Mouse (Mus musculus) CH12.LX (cell line): ENCODE results near the gene Thbs1. TPM values are rescaled to one million over a fixed set of nuclear protein-coding genes. Genes with fewer than 3 reads are reported as not detected.

Experiments used
- DNase-seq: peaks from one replicate; pipeline ENCODE4 v3.0.0-alpha.2; 2013; ENCODE audit errors: extremely low read depth
- H3K27ac ChIP-seq: 2 replicates; pipeline ENCODE4 v1.5.1; 2012; ENCODE audit warnings: low read depth, mild to moderate bottlenecking, control low read depth, moderate library complexity; ENCODE audit not compliant: insufficient read depth
- H3K27me3 ChIP-seq: replicated peaks from 2 replicates; pipeline ENCODE3; 2012; ENCODE audit warnings: inconsistent platforms
- H3K36me3 ChIP-seq, 2 experiments: replicated peaks in 1 of 2; 2 replicates each; pipeline versions ENCODE3 to v1.6.1; 2012; ENCODE audit warnings: inconsistent platforms in 1 of 2, low read length in 1 of 2, mild to moderate bottlenecking in 1 of 2, mixed read lengths in 1 of 2, moderate library complexity in 1 of 2; ENCODE audit not compliant: control insufficient read depth in 1 of 2, insufficient read depth in 1 of 2
- H3K4me1 ChIP-seq, 2 experiments: 2 replicates each; pipeline ENCODE4 v1.6.1; 2012; ENCODE audit warnings: inconsistent platforms in 1 of 2, moderate library complexity in 1 of 2; ENCODE audit not compliant: insufficient read depth in 2 of 2, control insufficient read depth in 1 of 2
- H3K4me2 ChIP-seq: 2 replicates; pipeline ENCODE4 v1.6.1; 2012; ENCODE audit warnings: low read depth, mild to moderate bottlenecking, control low read depth; ENCODE audit not compliant: poor library complexity, insufficient read depth, severe bottlenecking
- H3K4me3 ChIP-seq, 3 experiments: fragments of 150-350 bp in 1 of 3; sonication (generic) in 1 of 3; replicated peaks in 1 of 3; 2 replicates each; pipeline versions ENCODE3 to v1.5.1; 2011 to 2012; ENCODE audit warnings: low read depth in 2 of 3, low read length in 2 of 3, mild to moderate bottlenecking in 2 of 3, moderate library complexity in 2 of 3, control low read depth in 1 of 3, improper control_type of control experiment in 1 of 3, inconsistent platforms in 1 of 3, mixed read lengths in 1 of 3; ENCODE audit not compliant: poor library complexity in 1 of 3
- H3K79me2 ChIP-seq: replicated peaks from 2 replicates; pipeline ENCODE4 v1.6.1; 2012; ENCODE audit warnings: mild to moderate bottlenecking, moderate library complexity; ENCODE audit not compliant: control insufficient read depth, poor library complexity, insufficient read depth, severe bottlenecking; ENCODE audit errors: extremely low read depth
- H3K9ac ChIP-seq: 2 replicates; pipeline ENCODE4 v1.6.1; 2012; ENCODE audit warnings: low read depth, mild to moderate bottlenecking, control low read depth, moderate library complexity; ENCODE audit not compliant: insufficient read depth
- H3K9me3 ChIP-seq: replicated peaks from 2 replicates; pipeline ENCODE3; 2012; ENCODE audit warnings: low read length, inconsistent platforms, mixed read lengths
- BHLHE40 ChIP-seq: IDR thresholded peaks from 2 replicates; pipeline ENCODE4 v1.6.1; 2011; ENCODE audit warnings: mild to moderate bottlenecking, low read depth, low read length, improper control_type of control experiment
- CHD1 ChIP-seq: IDR thresholded peaks from 2 replicates; pipeline ENCODE4 v1.6.1; 2012; ENCODE audit warnings: low read depth, low read length, improper control_type of control experiment, inconsistent platforms
- CHD2 ChIP-seq: IDR thresholded peaks from 2 replicates; pipeline ENCODE4 v1.6.1; 2011; ENCODE audit warnings: low read length, improper control_type of control experiment
- CTCF ChIP-seq, 2 experiments: IDR thresholded peaks in 1 of 2; conservative IDR thresholded peaks in 1 of 2; 2 replicates each; pipeline ENCODE4 v1.5.1; 2011 to 2012; ENCODE audit warnings: low read depth in 2 of 2, low read length in 2 of 2, improper control_type of control experiment in 1 of 2, inconsistent platforms in 1 of 2, mild to moderate bottlenecking in 1 of 2, moderate library complexity in 1 of 2
- EP300 ChIP-seq: IDR thresholded peaks from 2 replicates; pipeline ENCODE4 v1.6.1; 2011; ENCODE audit warnings: low read length, improper control_type of control experiment
- ETS1 ChIP-seq: conservative IDR thresholded peaks from 2 replicates; pipeline ENCODE4 v1.6.1; 2012; ENCODE audit warnings: low read depth, mild to moderate bottlenecking, inconsistent platforms, low read length, improper control_type of control experiment, moderate library complexity
- GABPA ChIP-seq: IDR thresholded peaks from 2 replicates; pipeline ENCODE4 v1.6.1; 2012; ENCODE audit warnings: low read depth, low read length, improper control_type of control experiment, inconsistent platforms; ENCODE audit not compliant: insufficient replicate concordance
- KAT2A ChIP-seq: IDR thresholded peaks from 2 replicates; pipeline ENCODE4 v1.6.1; 2012; ENCODE audit warnings: low read length, improper control_type of control experiment, inconsistent platforms; ENCODE audit not compliant: insufficient replicate concordance
- MAFK ChIP-seq: IDR thresholded peaks from 2 replicates; pipeline ENCODE4 v1.6.1; 2011; ENCODE audit warnings: low read length, improper control_type of control experiment; ENCODE audit not compliant: insufficient replicate concordance
- MAZ ChIP-seq: IDR thresholded peaks from 2 replicates; pipeline ENCODE4 v1.6.1; 2012; ENCODE audit warnings: low read depth, mild to moderate bottlenecking, inconsistent platforms, low read length, improper control_type of control experiment, moderate library complexity
- MEF2A ChIP-seq: IDR thresholded peaks from 2 replicates; pipeline ENCODE4 v1.6.1; 2014; ENCODE audit warnings: low read depth, mild to moderate bottlenecking, inconsistent platforms, low read length, improper control_type of control experiment, borderline replicate concordance
- MYC ChIP-seq: IDR thresholded peaks from 2 replicates; pipeline ENCODE4 v1.6.1; 2011; ENCODE audit warnings: low read depth, mild to moderate bottlenecking, improper control_type of control experiment, low read length
- NELFE ChIP-seq: IDR thresholded peaks from 2 replicates; pipeline ENCODE4 v1.6.1; 2011; ENCODE audit warnings: low read depth, low read length, improper control_type of control experiment
- NRF1 ChIP-seq: IDR thresholded peaks from 2 replicates; pipeline ENCODE4 v1.6.1; 2014; ENCODE audit warnings: low read depth, mild to moderate bottlenecking, inconsistent platforms, low read length, improper control_type of control experiment, moderate library complexity
- PAX5 ChIP-seq: IDR thresholded peaks from 2 replicates; pipeline ENCODE4 v1.6.1; 2012; ENCODE audit warnings: low read length, inconsistent platforms, mixed read lengths
- POLR2A ChIP-seq: IDR thresholded peaks from 2 replicates; pipeline ENCODE4 v1.6.1; 2011; ENCODE audit warnings: low read depth, mild to moderate bottlenecking, improper control_type of control experiment, low read length
- RAD21 ChIP-seq: IDR thresholded peaks from 2 replicates; pipeline ENCODE4 v1.6.1; 2011; ENCODE audit warnings: low read depth, mild to moderate bottlenecking, low read length, improper control_type of control experiment, moderate library complexity
- RCOR1 ChIP-seq: conservative IDR thresholded peaks from 2 replicates; pipeline ENCODE4 v1.6.1; 2012; ENCODE audit warnings: low read depth, mild to moderate bottlenecking, inconsistent platforms, low read length, improper control_type of control experiment
- SIN3A ChIP-seq: IDR thresholded peaks from 2 replicates; pipeline ENCODE4 v1.6.1; 2012; ENCODE audit warnings: low read length, improper control_type of control experiment, inconsistent platforms
- SMC3 ChIP-seq: IDR thresholded peaks from 2 replicates; pipeline ENCODE4 v1.6.1; 2011; ENCODE audit warnings: low read depth, low read length, improper control_type of control experiment
- TBP ChIP-seq: conservative IDR thresholded peaks from 2 replicates; pipeline ENCODE4 v1.6.1; 2011; ENCODE audit warnings: low read depth, low read length, improper control_type of control experiment
- TCF12 ChIP-seq: IDR thresholded peaks from 2 replicates; pipeline ENCODE4 v1.6.1; 2014; ENCODE audit warnings: low read depth, mild to moderate bottlenecking, inconsistent platforms, low read length, improper control_type of control experiment
- USF1 ChIP-seq: IDR thresholded peaks from 2 replicates; pipeline ENCODE4 v1.6.1; 2014; ENCODE audit warnings: low read depth, mild to moderate bottlenecking, inconsistent platforms, low read length, improper control_type of control experiment
- USF2 ChIP-seq: conservative IDR thresholded peaks from 2 replicates; pipeline ENCODE4 v1.6.1; 2011; ENCODE audit warnings: low read depth, low read length, improper control_type of control experiment
- ZKSCAN1 ChIP-seq: IDR thresholded peaks from 2 replicates; pipeline ENCODE4 v1.6.1; 2012; ENCODE audit warnings: low read depth, inconsistent platforms, low read length, improper control_type of control experiment, borderline replicate concordance
- ZMIZ1 ChIP-seq: IDR thresholded peaks from 2 replicates; pipeline ENCODE4 v1.6.1; 2012; ENCODE audit warnings: low read depth, mild to moderate bottlenecking, inconsistent platforms, low read length, improper control_type of control experiment
- ZNF384 ChIP-seq: IDR thresholded peaks from 2 replicates; pipeline ENCODE4 v1.6.1; 2012; ENCODE audit warnings: low read depth, low read length, improper control_type of control experiment, inconsistent platforms
- dilution Hi-C: fragments of 300-500 bp; cut with MboI; formaldehyde crosslinking; loops from 2 replicates; pipeline ENCODE4 v1.14.3; 2020; ENCODE audit warnings: low sequenced_read_pairs; ENCODE audit not compliant: extremely low pct_unique_long_range_greater_than_20kb, extremely low pct_ligation_motif_present
- in situ Hi-C: fragments of 300-500 bp; cut with MboI; formaldehyde crosslinking; loops from 3 replicates; pipeline ENCODE4 v1.14.3; 2019; ENCODE audit warnings: low sequenced_read_pairs, low pct_ligation_motif_present, low pct_unique_long_range_greater_than_20kb, mixed read lengths
- polyA plus RNA-seq: library from polyadenylated mRNA; unstranded; fragments of >175 nt; gene quantifications from 2 replicates; pipeline ENCODE4 v1.2.1, GENCODE M21; 2012; ENCODE audit warnings: low read depth; ENCODE audit not compliant: insufficient read length
- total RNA-seq, 2 experiments: library from RNA; depleted of rRNA; stranded (reverse); fragments of 300-350 nt in 1 of 2; fragments of >200 nt in 1 of 2; gene quantifications; 2 replicates each; pipeline ENCODE4 v1.2.3; 2012 to 2014

Gene Thbs1
- total and polyA plus RNA-seq, 3 experiments: 0.03 TPM; not detected in 2

DNA sequence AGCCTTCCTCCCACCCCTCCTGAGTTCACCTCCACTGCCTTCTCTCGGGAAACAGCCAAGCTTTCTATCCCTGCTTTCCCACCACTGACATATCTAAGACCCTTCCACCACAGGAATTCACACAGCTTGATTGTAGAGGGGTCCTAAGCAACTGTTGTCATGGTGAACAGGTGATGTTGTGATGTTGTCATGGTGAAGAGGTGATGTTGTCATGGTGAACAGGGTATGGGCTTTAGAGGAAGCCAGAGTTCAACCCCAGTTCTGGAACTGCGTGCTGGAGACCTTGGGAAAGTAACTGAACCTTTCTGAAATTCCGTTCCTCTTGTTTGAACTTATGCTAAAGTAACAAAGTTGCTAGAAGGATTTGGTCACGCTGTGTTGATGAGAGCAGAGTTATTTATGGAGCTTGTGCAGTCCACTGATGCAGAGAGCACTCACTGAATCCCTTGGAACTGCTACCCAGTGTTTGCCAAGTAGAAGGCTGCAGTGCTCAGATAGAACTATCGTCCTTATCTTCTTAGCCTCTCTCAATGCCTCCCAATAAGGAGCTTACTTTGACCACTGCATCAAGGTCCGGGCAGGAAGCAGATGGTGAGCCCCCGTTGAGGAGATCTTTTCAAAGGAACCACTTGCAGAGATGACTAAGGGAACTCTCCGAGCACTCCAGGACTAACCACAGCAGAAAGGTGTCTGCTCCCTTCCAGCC is 45.5 kb upstream of the Thbs1 start:
- H3K79me2 ChIP-seq: no peaks in the 10 kb centered on the region
- H3K4me1 ChIP-seq: no peaks in the 10 kb centered on the region
- no peak overlapping the region for H3K27ac ChIP-seq
- dilution Hi-C loops: no loop called here
- H3K27me3 ChIP-seq: no peaks in the 10 kb centered on the region
- no peak overlapping the region for H3K4me3 ChIP-seq
- DNase-seq: no peak
- H3K9ac ChIP-seq: no peak overlapping the region
- TF ChIP-seq MAFK: no peak
- no peak for TF ChIP-seq MAZ
- no peak for TF ChIP-seq GABPA
- no peak for TF ChIP-seq MEF2A
- no peak for TF ChIP-seq EP300
- TF ChIP-seq ZKSCAN1: no peak
- no peak for TF ChIP-seq BHLHE40
- no peak for TF ChIP-seq CHD2
- no peak for TF ChIP-seq USF2
- TF ChIP-seq RCOR1: no peak
- no peak for TF ChIP-seq ZMIZ1
- TF ChIP-seq SIN3A: no peak
- no peak for TF ChIP-seq PAX5
- TF ChIP-seq NELFE: no peak
- TF ChIP-seq ZNF384: no peak
- no peak for TF ChIP-seq MYC
- TF ChIP-seq USF1: no peak
- no peak for TF ChIP-seq POLR2A
- TF ChIP-seq CTCF (conservative IDR thresholded peaks at IDR 0.05 in 1 of 2, IDR thresholded peaks at IDR 0.05 in 1 of 2; ENCODE audit: low read depth in 2 of 2, low read length in 2 of 2): no peak
- TF ChIP-seq CHD1: no peak
- TF ChIP-seq, all 38 proteins: peak for 0
- no peaks in the 10 kb centered on the region for H3K36me3 ChIP-seq
- H3K9me3 ChIP-seq: no peaks in the 10 kb centered on the region
- no peak overlapping the region for H3K4me2 ChIP-seq
- in situ Hi-C loops: no loop called here

GRCm38 (mm10) chr2:118069975-118070374 is 41.7 kb upstream of the Thbs1 start:
- no peaks in the 10 kb centered on the region for H3K79me2 ChIP-seq
- H3K9me3 ChIP-seq: no peaks in the 10 kb centered on the region
- no peak overlapping the region for H3K4me2 ChIP-seq
- no peaks in the 10 kb centered on the region for H3K36me3 ChIP-seq
- H3K27ac ChIP-seq: no peak overlapping the region
- H3K27me3 ChIP-seq: no peaks in the 10 kb centered on the region
- TF ChIP-seq ETS1: no peak
- TF ChIP-seq ZNF384: no peak
- TF ChIP-seq SMC3: no peak
- TF ChIP-seq RAD21: no peak
- no peak for TF ChIP-seq NELFE
- TF ChIP-seq NRF1: no peak
- TF ChIP-seq POLR2A: no peak
- TF ChIP-seq TBP: no peak
- TF ChIP-seq USF1: no peak
- TF ChIP-seq TCF12: no peak
- TF ChIP-seq ZMIZ1: no peak
- no peak for TF ChIP-seq KAT2A
- no peak for TF ChIP-seq MYC
- TF ChIP-seq MEF2A: no peak
- no peak for TF ChIP-seq PAX5
- no peak for TF ChIP-seq RCOR1
- no peaks in the 10 kb centered on the region for H3K4me1 ChIP-seq
- H3K4me3 ChIP-seq: no peak overlapping the region
- DNase-seq: no peak
- in situ Hi-C loops (no loop called here), dilution Hi-C loops (no loop called here)
- no peak overlapping the region for H3K9ac ChIP-seq
